Mouse (Mus musculus) embryonic facial prominence, embryonic 11.5 days (tissue): ENCODE measurements at regions not wholly inside any gene's neighbourhood (a gene's known extent, or its start where the extent isn't known, plus 50 kb on each side); places are given as distances from the start of the nearest gene placed in this dataset.
"Not testable (repeated sequence)": the region's sequence is repeated elsewhere in the genome, so short reads cannot be mapped to it uniquely, and the experiment has no call there.

Experiments
- ATAC-seq: fragments of 200-750 bp; cut with Nextera tagmentation; replicated peaks from 2 replicates; pipeline ENCODE4 v1.8.0; 2017; ENCODE audit warnings: low read depth; ENCODE audit not compliant: insufficient number of reproducible peaks, low FRiP score, low TSS enrichment
- DNase-seq: peaks from one replicate; pipeline ENCODE4 v3.0.0-alpha.2; 2015; ENCODE audit warnings: low spot score
- H3K27ac ChIP-seq: fragments of 300-500 bp; sonication (generic); replicated peaks from 2 replicates; pipeline ENCODE4 v1.5.1; 2014; ENCODE audit warnings: mild to moderate bottlenecking, low read depth, low read length, control low read depth
- H3K27me3 ChIP-seq: fragments of 300-500 bp; sonication (generic); 2 replicates; pipeline ENCODE4 v1.6.1; 2014; ENCODE audit warnings: mild to moderate bottlenecking, low read length, moderate library complexity, mixed read lengths; ENCODE audit not compliant: control insufficient read depth, insufficient read depth
- H3K36me3 ChIP-seq: fragments of 300-500 bp; sonication (generic); replicated peaks from 2 replicates; pipeline ENCODE4 v1.6.1; 2014; ENCODE audit warnings: low read depth, mild to moderate bottlenecking, low read length, moderate library complexity, mixed read lengths; ENCODE audit not compliant: control insufficient read depth, insufficient read depth
- H3K4me1 ChIP-seq: fragments of 300-500 bp; sonication (generic); 2 replicates; pipeline ENCODE4 v1.6.1; 2014; ENCODE audit warnings: low read length, mixed read lengths; ENCODE audit not compliant: control insufficient read depth, insufficient read depth
- H3K4me2 ChIP-seq: fragments of 300-500 bp; sonication (generic); 2 replicates; pipeline ENCODE4 v1.6.1; 2014; ENCODE audit warnings: low read depth, mild to moderate bottlenecking, control low read depth, low read length, moderate library complexity
- H3K4me3 ChIP-seq: fragments of 300-500 bp; sonication (generic); 2 replicates; pipeline ENCODE4 v1.5.1; 2014; ENCODE audit warnings: low read depth, low read length, control low read depth
- H3K9ac ChIP-seq: fragments of 300-500 bp; sonication (generic); replicated peaks from 2 replicates; pipeline ENCODE4 v1.6.1; 2014; ENCODE audit warnings: mild to moderate bottlenecking, control low read depth, low read length
- H3K9me3 ChIP-seq: fragments of 300-500 bp; sonication (generic); replicated peaks from 2 replicates; pipeline ENCODE4 v1.6.1; 2016; ENCODE audit warnings: mild to moderate bottlenecking, low read length, inconsistent platforms, mixed read lengths; ENCODE audit not compliant: control insufficient read depth
- WGBS: fragments of 180-500 bp; shearing (Covaris S2); extraction: QIAGEN DNeasy Blood & Tissue Kit; methylation state at CpG from one replicate; pipeline ENCODE4 v1.1.7; 2014; 5-methylcytosine and 5-hydroxymethylcytosine counted together

DNA sequence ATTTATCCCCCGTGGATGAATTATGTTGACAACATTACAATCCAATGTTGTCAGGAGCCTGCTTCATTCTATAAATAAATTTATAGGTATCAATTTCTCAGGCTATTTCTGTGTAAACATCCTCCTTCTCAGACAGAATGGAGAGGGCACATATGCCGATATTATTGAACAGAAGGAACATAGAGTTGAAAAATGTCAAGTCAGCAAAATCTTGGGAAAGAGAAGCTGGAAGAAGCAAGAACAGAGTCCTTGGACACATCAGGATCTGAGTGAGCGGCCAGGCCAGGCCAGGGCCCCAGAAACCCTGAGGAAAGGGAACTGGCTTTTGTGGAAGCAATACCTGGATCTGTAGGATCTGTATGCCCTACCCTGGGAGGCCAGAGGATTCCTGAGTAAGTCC is 129.9 kb upstream of the Zranb2 start:
- 88% methylated on average over 3 of the region's 3 CpGs for WGBS
- Histone ChIP-seq H3K4me3 (no peak overlapping the region), H3K4me2 (no peak overlapping the region), H3K9ac (no peak overlapping the region), H3K27me3 (no peaks in the 10 kb centered on the region), H3K4me1 (no peaks in the 10 kb centered on the region), H3K36me3 (no peaks in the 10 kb centered on the region), H3K27ac (no peak overlapping the region), H3K9me3 (no peaks in the 10 kb centered on the region)
- no peak for DNase-seq
- no peak for ATAC-seq

DNA sequence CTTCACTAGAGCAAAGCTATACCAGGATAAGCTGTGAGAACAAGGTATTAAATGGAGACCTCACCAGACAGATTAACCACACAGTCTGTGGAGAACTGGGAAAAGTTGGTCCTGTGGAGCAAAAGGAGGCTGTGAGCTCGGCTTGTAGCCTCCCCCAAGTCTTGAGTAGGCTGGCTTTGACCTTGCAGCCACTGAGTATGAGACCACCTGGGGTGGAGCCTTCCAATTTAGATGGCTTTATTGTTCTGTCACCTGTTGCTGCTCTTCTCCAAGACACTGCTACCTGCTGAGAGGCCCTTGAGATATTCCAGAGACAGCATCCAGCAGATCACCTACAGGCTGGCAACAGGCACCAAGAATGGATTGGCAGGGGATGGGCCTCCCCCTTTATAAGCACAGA is 110.5 kb upstream of the Zranb2 start:
- H3K27me3 ChIP-seq, H3K27ac ChIP-seq, H3K9me3 ChIP-seq, H3K4me2 ChIP-seq, H3K36me3 ChIP-seq, H3K4me3 ChIP-seq, ATAC-seq, DNase-seq, H3K9ac ChIP-seq, H3K4me1 ChIP-seq: not testable (repeated sequence)
- WGBS = 58% methylated on average over 1 of the region's 1 CpGs

DNA sequence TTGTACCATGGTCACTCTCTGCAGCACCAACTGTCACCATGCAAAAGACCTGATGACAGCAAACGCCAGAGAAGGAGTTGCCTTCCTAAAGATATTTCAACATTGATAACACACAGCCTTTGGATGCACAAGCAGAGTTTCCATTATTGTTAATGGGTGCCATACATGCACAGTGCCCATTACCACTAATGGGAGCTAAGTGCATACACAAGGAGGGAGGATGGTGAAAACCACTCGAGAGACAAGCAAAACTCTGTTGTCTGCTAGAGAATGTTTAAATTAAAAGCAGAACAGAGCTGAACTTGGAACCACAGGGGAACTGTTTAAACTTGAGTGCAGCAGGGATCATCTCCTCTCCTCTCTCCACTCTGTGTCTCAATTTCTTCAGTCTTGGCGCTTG is 107.2 kb upstream of the Zranb2 start:
- no peaks in the 10 kb centered on the region for H3K36me3 ChIP-seq
- H3K27ac ChIP-seq = no peak overlapping the region
- no peak overlapping the region for H3K4me3 ChIP-seq
- H3K4me1 ChIP-seq = no peaks in the 10 kb centered on the region
- no peaks in the 10 kb centered on the region for H3K9me3 ChIP-seq
- H3K4me2 ChIP-seq = no peak overlapping the region
- 53% methylated on average over 3 of the region's 3 CpGs for WGBS
- H3K27me3 ChIP-seq = no peaks in the 10 kb centered on the region
- DNase-seq (no peak), ATAC-seq (no peak)
- H3K9ac ChIP-seq = no peak overlapping the region

DNA sequence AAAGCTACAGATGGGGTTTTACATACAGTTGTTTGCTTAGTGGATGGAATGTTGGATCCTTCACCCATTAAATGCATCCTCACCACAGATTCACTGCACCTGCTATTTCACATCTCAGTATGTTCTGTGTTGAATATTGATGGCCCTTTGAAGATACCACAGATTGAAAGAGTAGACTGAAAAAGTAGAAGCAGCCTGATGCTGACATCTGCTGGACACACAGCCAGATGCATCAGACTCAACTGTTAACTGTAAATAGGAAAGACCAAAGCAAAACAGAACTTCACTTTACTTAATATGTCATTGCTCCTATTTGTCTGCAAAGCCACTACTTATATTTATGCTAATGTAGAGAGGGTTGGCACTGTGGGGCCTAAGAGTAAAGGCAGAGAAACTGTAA is 84.2 kb upstream of the Zranb2 start:
- Histone ChIP-seq H3K9ac (no peak overlapping the region), H3K4me3 (no peak overlapping the region), H3K9me3 (no peaks in the 10 kb centered on the region), H3K27me3 (no peaks in the 10 kb centered on the region), H3K36me3 (no peaks in the 10 kb centered on the region), H3K4me2 (no peak overlapping the region), H3K27ac (no peak overlapping the region), H3K4me1 (no peaks in the 10 kb centered on the region)
- ATAC-seq (no peak), DNase-seq (peak; percentile 44)

DNA sequence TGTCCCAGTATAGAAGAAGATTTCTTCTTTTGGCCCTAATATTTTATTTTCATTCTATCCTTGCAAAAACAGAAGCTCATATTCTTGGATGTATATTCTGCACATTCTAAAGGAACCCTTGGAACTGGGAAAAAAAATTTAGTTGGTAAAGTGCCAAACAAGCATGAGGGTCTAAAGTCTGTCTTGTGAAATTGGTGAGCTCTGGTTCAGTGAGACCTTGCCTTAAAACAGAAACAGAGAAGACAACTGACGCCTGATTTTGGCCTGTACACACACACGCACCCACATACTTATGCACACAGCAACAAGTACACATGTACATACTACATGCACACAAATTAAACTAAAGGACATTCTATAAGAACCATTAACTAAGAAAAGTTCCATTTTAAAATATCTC is 62.4 kb upstream of the Zranb2 start:
- no peak for DNase-seq
- no peak overlapping the region for H3K27ac ChIP-seq
- H3K9ac ChIP-seq = no peak overlapping the region
- H3K9me3 ChIP-seq = no peaks in the 10 kb centered on the region
- no peaks in the 10 kb centered on the region for H3K27me3 ChIP-seq
- no peaks in the 10 kb centered on the region for H3K36me3 ChIP-seq
- H3K4me3 ChIP-seq = no peak overlapping the region
- no peaks in the 10 kb centered on the region for H3K4me1 ChIP-seq
- 79% methylated on average over 2 of the region's 2 CpGs for WGBS
- ATAC-seq = no peak
- no peak overlapping the region for H3K4me2 ChIP-seq

DNA sequence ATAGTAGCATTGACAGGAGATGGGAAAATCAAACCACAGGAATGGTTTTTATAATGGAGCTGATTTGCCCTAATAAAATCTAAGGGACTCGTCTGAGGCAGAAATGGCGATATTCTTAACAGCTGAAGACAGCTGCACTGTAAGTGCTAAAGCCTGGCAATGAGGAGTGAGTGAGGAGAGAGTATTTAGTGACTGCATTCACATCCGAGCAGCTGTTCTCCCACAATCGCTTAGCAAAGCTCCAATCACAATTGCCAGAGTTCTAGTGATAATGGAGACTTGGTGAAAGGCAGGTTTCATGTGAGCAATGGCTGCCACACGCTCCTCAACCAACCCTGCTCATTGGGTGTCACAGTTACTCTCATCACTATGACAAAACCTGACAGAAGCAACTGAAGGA is 61.3 kb upstream of the Zranb2 start:
- no peak overlapping the region for H3K4me2 ChIP-seq
- H3K9ac ChIP-seq = no peak overlapping the region
- H3K36me3 ChIP-seq = no peaks in the 10 kb centered on the region
- H3K9me3 ChIP-seq = no peaks in the 10 kb centered on the region
- DNase-seq = no peak
- H3K4me1 ChIP-seq = no peaks in the 10 kb centered on the region
- H3K4me3 ChIP-seq = no peak overlapping the region
- no peaks in the 10 kb centered on the region for H3K27me3 ChIP-seq
- no peak overlapping the region for H3K27ac ChIP-seq
- no peak for ATAC-seq
- 87% methylated on average over 5 of the region's 5 CpGs for WGBS

DNA sequence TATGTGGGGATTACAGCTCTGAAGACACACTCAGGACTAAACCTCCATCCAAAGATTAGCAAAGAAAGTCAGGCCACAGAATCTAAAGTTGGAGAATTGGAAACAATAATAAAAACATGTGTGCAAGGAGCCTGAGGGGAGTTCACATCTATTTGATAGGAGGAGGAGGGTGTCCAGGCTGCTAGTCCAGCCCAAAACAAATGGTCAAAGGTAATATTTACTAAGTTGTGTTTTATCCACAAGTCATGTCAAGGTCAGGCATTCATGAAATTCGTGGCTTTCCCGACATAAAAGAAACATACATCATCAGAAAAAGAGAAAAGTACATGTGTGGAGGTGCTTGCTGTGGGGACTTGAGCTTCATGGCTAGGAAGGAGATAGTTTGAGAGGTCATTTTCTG is 56.2 kb upstream of the Zranb2 start:
- H3K4me2 ChIP-seq = no peak overlapping the region
- H3K36me3 ChIP-seq = no peaks in the 10 kb centered on the region
- no peak for ATAC-seq
- H3K27ac ChIP-seq = no peak overlapping the region
- 84% methylated on average over 2 of the region's 2 CpGs for WGBS
- H3K27me3 ChIP-seq = no peaks in the 10 kb centered on the region
- no peak for DNase-seq
- no peak overlapping the region for H3K9ac ChIP-seq
- no peaks in the 10 kb centered on the region for H3K9me3 ChIP-seq
- no peak overlapping the region for H3K4me3 ChIP-seq
- no peaks in the 10 kb centered on the region for H3K4me1 ChIP-seq
